Mouse (Mus musculus): ENCODE results near the gene Zfp82. TPM values are rescaled to one million over a fixed set of nuclear protein-coding genes. Genes with fewer than 3 reads are reported as not detected.

Zfp82 gene
- polyA plus RNA-seq, 1 experiment from 2014 or later: 11.0 TPM

- ATAC-seq (ENCODE audit: low read depth): no peak
- Histone ChIP-seq H3K4me3 (ENCODE audit: low read depth, low read length) (no peak overlapping the region), H3K4me1 (ENCODE audit: control insufficient read depth, insufficient read depth, low read length) (no peaks in the 10 kb centered on the region), H3K36me3 (ENCODE audit: control insufficient read depth, insufficient read depth, low read length) (peaks cover 23% of the 10 kb centered on the region), H3K4me2 (ENCODE audit: low read depth, low read length) (no peak overlapping the region), H3K27ac (ENCODE audit: low read depth, low read length) (no peak overlapping the region), H3K9me3 (ENCODE audit: control insufficient read depth, low read length) (no peaks in the 10 kb centered on the region), H3K9ac (replicated peaks; ENCODE audit: low read depth, low read length) (no peak overlapping the region), H3K27me3 (ENCODE audit: control insufficient read depth, insufficient read depth, low read length) (no peaks in the 10 kb centered on the region)
- WGBS: 94% methylated on average over 6 of the region's 6 CpGs
Observed at GRCm38 (mm10) chr7:30060341-30060740, 12.4 kb downstream of the Zfp82 start.

- Histone ChIP-seq H3K9ac (replicated peaks; ENCODE audit: low read depth, low read length) (no peak overlapping the region), H3K27ac (ENCODE audit: low read depth, low read length) (no peak overlapping the region), H3K9me3 (ENCODE audit: control insufficient read depth, low read length) (no peaks in the 10 kb centered on the region), H3K36me3 (ENCODE audit: control insufficient read depth, insufficient read depth, low read length) (peaks cover 15% of the 10 kb centered on the region), H3K4me1 (ENCODE audit: control insufficient read depth, insufficient read depth, low read length) (peaks cover 4% of the 10 kb centered on the region), H3K4me3 (ENCODE audit: low read depth, low read length) (no peak overlapping the region), H3K27me3 (ENCODE audit: control insufficient read depth, insufficient read depth, low read length) (no peaks in the 10 kb centered on the region), H3K4me2 (ENCODE audit: low read depth, low read length) (no peak overlapping the region)
- 9% methylated on average over 3 of the region's 3 CpGs for WGBS
- no peak for ATAC-seq (ENCODE audit: low read depth)
Observed at GRCm38 (mm10) chr7:30053591-30053990, 19.1 kb downstream of the Zfp82 start.

DNA sequence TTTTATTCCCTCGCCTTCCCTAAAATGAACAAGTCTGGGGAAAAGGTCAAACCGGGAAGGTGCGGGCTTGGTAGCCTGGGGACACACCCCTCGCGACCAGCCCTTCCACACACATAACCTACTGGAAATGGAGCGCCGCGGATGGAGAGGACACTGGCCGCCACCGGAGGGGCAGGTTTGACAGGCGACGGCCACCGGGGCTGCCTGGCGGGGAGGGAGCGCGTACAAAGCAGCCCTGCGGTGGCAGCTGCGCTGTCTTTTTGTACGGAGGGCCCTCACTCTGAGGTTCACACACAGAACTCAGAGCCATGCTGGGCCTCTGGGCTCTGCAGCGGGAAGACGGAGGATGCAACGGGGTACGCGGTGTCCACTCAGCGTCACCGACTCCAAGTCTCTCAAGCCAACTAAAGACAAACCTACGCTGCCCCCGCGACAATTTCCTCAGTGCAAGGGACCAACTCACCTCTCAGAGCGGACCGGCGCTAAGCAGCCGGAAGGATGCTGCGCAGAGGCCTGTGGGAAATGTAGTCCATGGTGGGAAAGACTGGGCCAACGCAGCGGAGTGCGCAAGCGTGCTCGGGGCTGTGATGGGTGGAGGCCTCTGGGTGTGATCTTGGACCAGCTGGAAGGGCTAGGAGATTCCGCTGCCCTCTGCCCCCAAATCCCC, 21.7 kb downstream of the Zfp82 start, which contains the start of gene Zfp14:
Gene Zfp14, minus strand, starts transcription at position 499 of the 667 bp plus-strand sequence.
- ATAC-seq (ENCODE audit: low read depth): peak; percentile 99
- Histone ChIP-seq H3K4me3 (ENCODE audit: low read depth, low read length) (peak within 1 kb of the TSS; percentile 71), H3K9ac (replicated peaks; ENCODE audit: low read depth, low read length) (peak within 1 kb of the TSS; percentile 64), H3K36me3 (ENCODE audit: control insufficient read depth, insufficient read depth, low read length) (peaks cover 4% of the 10 kb centered on the region; the same call in 1 of the 2 replicates), H3K27ac (ENCODE audit: low read depth, low read length) (peak within 1 kb of the TSS; percentile 92), H3K9me3 (ENCODE audit: control insufficient read depth, low read length) (no peaks in the 10 kb centered on the region), H3K4me1 (ENCODE audit: control insufficient read depth, insufficient read depth, low read length) (peaks cover 4% of the 10 kb centered on the region), H3K27me3 (ENCODE audit: control insufficient read depth, insufficient read depth, low read length) (no peaks in the 10 kb centered on the region), H3K4me2 (ENCODE audit: low read depth, low read length) (peak within 1 kb of the TSS; percentile 76)
- WGBS: under 1% methylated on average over 40 of the region's 40 CpGs

GRCm38 (mm10) chr7:30048126-30048525, 24.6 kb downstream of the Zfp82 start:
- Histone ChIP-seq H3K27ac (ENCODE audit: low read depth, low read length) (no peak overlapping the region), H3K4me1 (ENCODE audit: control insufficient read depth, insufficient read depth, low read length) (peaks cover 4% of the 10 kb centered on the region), H3K9me3 (ENCODE audit: control insufficient read depth, low read length) (no peaks in the 10 kb centered on the region), H3K4me2 (ENCODE audit: low read depth, low read length) (no peak overlapping the region), H3K36me3 (ENCODE audit: control insufficient read depth, insufficient read depth, low read length) (peaks cover 3% of the 10 kb centered on the region; the same call in 1 of the 2 replicates), H3K4me3 (ENCODE audit: low read depth, low read length) (no peak overlapping the region), H3K9ac (replicated peaks; ENCODE audit: low read depth, low read length) (no peak overlapping the region), H3K27me3 (ENCODE audit: control insufficient read depth, insufficient read depth, low read length) (no peaks in the 10 kb centered on the region)
- 94% methylated on average over 4 of the region's 4 CpGs for WGBS
- no peak for ATAC-seq (ENCODE audit: low read depth)

DNA sequence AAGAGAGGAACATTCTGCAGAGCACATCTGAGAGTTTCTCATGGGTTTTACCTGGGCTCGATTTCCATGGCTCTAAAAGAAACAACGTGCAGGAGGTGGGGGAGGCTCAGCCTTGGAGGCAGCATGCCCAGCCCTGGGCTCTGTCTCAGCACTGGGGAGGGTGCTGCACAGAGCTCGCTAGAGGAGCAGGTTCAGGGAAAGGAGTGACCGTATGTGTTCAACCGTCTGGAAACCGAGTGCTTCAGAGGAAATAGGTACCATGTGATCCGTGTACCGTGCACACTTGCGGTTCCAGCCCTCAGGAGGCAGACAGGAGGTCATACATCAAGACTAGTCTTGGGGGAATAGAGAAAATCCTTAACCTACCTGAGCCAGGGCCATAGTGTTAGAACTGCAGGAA, 28.3 kb downstream of the Zfp82 start:
- H3K4me3 ChIP-seq (ENCODE audit: low read depth, low read length): no peak overlapping the region
- H3K27me3 ChIP-seq (ENCODE audit: control insufficient read depth, insufficient read depth, low read length): no peaks in the 10 kb centered on the region
- H3K27ac ChIP-seq (ENCODE audit: low read depth, low read length): no peak overlapping the region
- H3K9ac ChIP-seq (replicated peaks; ENCODE audit: low read depth, low read length): no peak overlapping the region
- ATAC-seq (ENCODE audit: low read depth): no peak
- 64% methylated on average over 9 of the region's 9 CpGs for WGBS
- H3K9me3 ChIP-seq (ENCODE audit: control insufficient read depth, low read length): no peaks in the 10 kb centered on the region
- H3K36me3 ChIP-seq (ENCODE audit: control insufficient read depth, insufficient read depth, low read length): peaks cover 5% of the 10 kb centered on the region; the same call in 1 of the 2 replicates
- no peak overlapping the region for H3K4me2 ChIP-seq (ENCODE audit: low read depth, low read length)
- no peaks in the 10 kb centered on the region for H3K4me1 ChIP-seq (ENCODE audit: control insufficient read depth, insufficient read depth, low read length)

DNA sequence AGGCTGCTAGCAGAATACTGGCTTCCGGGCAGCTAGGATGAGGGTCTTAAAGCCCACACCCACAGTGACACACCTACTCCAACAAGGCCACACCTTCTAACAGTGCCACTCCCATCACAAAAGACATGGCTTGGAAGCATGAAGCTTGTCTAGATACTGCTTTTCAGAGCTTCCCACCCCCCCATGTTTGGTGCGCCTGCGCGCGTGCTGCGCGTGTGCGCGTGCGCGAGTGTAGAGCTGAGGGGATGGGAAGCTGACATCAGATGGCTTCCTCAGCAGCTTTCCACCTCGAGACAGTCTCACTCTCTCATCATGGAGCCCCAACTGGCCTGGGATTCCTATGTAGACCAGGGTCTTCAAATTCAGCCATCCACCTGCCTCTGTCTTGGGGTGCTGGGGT, 38.4 kb downstream of the Zfp82 start:
- Histone ChIP-seq H3K4me3 (ENCODE audit: low read depth, low read length) (no peak overlapping the region), H3K9ac (replicated peaks; ENCODE audit: low read depth, low read length) (no peak overlapping the region), H3K27ac (ENCODE audit: low read depth, low read length) (no peak overlapping the region), H3K4me1 (ENCODE audit: control insufficient read depth, insufficient read depth, low read length) (no peaks in the 10 kb centered on the region), H3K9me3 (ENCODE audit: control insufficient read depth, low read length) (no peaks in the 10 kb centered on the region), H3K4me2 (ENCODE audit: low read depth, low read length) (no peak overlapping the region), H3K36me3 (ENCODE audit: control insufficient read depth, insufficient read depth, low read length) (peaks cover 26% of the 10 kb centered on the region), H3K27me3 (ENCODE audit: control insufficient read depth, insufficient read depth, low read length) (no peaks in the 10 kb centered on the region)
- ATAC-seq (ENCODE audit: low read depth): no peak
- 94% methylated on average over 12 of the region's 12 CpGs for WGBS

DNA sequence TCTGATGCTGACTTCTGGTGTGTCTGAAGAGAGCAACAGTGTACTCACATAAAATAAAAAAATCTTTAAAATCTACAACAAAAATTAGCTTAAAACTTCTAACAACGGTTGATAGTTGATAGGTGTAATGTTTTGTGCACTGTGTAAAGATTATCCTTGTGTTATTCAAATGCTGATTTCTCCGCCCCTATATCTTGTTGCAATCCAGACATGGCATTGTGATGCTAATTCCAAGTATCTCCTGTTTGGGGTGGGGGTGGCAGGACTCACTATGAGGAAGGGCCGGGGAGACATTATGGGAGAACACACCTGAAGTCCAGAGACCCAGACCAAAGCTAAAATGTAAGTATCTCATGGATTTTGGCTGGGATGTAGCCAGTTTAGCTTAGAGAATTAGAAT, 41.3 kb downstream of the Zfp82 start:
- WGBS: 80% methylated on average over 3 of the region's 3 CpGs
- Histone ChIP-seq H3K9ac (replicated peaks; ENCODE audit: low read depth, low read length) (no peak overlapping the region), H3K4me2 (ENCODE audit: low read depth, low read length) (no peak overlapping the region), H3K36me3 (ENCODE audit: control insufficient read depth, insufficient read depth, low read length) (peaks cover 6% of the 10 kb centered on the region; the same call in 1 of the 2 replicates), H3K27ac (ENCODE audit: low read depth, low read length) (no peak overlapping the region), H3K4me3 (ENCODE audit: low read depth, low read length) (no peak overlapping the region), H3K4me1 (ENCODE audit: control insufficient read depth, insufficient read depth, low read length) (no peaks in the 10 kb centered on the region), H3K9me3 (ENCODE audit: control insufficient read depth, low read length) (no peaks in the 10 kb centered on the region), H3K27me3 (ENCODE audit: control insufficient read depth, insufficient read depth, low read length) (no peaks in the 10 kb centered on the region)
- ATAC-seq (ENCODE audit: low read depth): no peak

DNA sequence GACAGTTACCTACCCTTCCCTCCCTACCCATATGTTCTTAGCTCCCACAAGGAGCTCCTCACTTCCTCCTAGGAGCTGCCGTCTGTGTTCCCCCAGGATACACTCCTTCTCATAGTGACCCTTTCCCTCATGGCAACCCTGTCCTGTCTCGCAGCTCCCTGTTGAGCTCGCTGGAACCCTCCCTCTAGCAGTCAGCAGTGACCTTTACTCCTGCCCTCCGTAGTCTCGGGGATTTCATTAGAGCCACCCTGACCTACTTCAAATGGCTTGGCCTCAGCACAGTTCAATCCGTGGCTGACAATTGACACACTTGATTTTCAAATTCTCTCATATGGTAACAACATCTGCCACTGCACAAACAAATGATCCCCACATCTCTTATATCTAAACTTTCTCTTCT, 42.0 kb downstream of the Zfp82 start:
- Histone ChIP-seq H3K9ac (replicated peaks; ENCODE audit: low read depth, low read length) (no peak overlapping the region), H3K27me3 (ENCODE audit: control insufficient read depth, insufficient read depth, low read length) (no peaks in the 10 kb centered on the region), H3K9me3 (ENCODE audit: control insufficient read depth, low read length) (no peaks in the 10 kb centered on the region), H3K4me3 (ENCODE audit: low read depth, low read length) (no peak overlapping the region), H3K27ac (ENCODE audit: low read depth, low read length) (no peak overlapping the region), H3K4me2 (ENCODE audit: low read depth, low read length) (no peak overlapping the region), H3K4me1 (ENCODE audit: control insufficient read depth, insufficient read depth, low read length) (no peaks in the 10 kb centered on the region), H3K36me3 (ENCODE audit: control insufficient read depth, insufficient read depth, low read length) (peaks cover 5% of the 10 kb centered on the region; the same call in 1 of the 2 replicates)
- ATAC-seq (ENCODE audit: low read depth): no peak
- WGBS: 44% methylated on average over 6 of the region's 6 CpGs

DNA sequence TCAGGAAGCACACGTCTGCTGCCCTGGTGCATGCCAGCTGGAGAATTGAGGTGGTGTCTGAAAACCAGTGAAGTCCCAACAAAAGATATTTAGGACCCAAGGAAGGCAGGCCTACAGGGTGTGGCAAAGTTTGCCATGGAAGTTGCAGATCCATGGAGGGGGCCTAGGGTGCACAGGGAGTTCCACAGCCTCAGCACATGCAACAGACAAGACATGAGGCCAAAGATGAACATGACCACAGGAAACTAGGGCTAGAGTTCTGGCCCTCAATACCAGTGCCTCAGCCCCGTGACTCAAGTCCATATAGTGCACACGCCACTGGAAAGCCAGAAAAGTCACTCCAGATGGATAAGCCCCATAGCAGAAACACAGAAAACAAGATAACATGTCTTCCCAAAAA, 44.1 kb downstream of the Zfp82 start:
- Histone ChIP-seq H3K4me3 (ENCODE audit: low read depth, low read length) (no peak overlapping the region), H3K4me1 (ENCODE audit: control insufficient read depth, insufficient read depth, low read length) (no peaks in the 10 kb centered on the region), H3K9me3 (ENCODE audit: control insufficient read depth, low read length) (no peaks in the 10 kb centered on the region), H3K9ac (replicated peaks; ENCODE audit: low read depth, low read length) (no peak overlapping the region), H3K27ac (ENCODE audit: low read depth, low read length) (no peak overlapping the region), H3K4me2 (ENCODE audit: low read depth, low read length) (no peak overlapping the region), H3K27me3 (ENCODE audit: control insufficient read depth, insufficient read depth, low read length) (no peaks in the 10 kb centered on the region), H3K36me3 (ENCODE audit: control insufficient read depth, insufficient read depth, low read length) (peaks cover 12% of the 10 kb centered on the region)
- 92% methylated on average over 3 of the region's 3 CpGs for WGBS
- ATAC-seq (ENCODE audit: low read depth): no peak

All from neural tube, embryonic 14.5 days (tissue).